Mouse (Mus musculus) midbrain, embryonic 14.5 days (tissue): ENCODE data around the gene Cygb. TPM values are rescaled to one million over a fixed set of nuclear protein-coding genes. Genes with fewer than 3 reads are reported as not detected.

Experiments
- ATAC-seq: fragments of 200-750 bp; cut with Nextera tagmentation; 2 replicates; pipeline ENCODE4 v1.8.0; 2017; ENCODE audit warnings: moderate number of reproducible peaks, moderate library complexity; ENCODE audit not compliant: low FRiP score, low TSS enrichment
- DNase-seq: peaks from one replicate; pipeline ENCODE4 v3.0.0-alpha.2; 2015
- H3K27ac ChIP-seq: fragments of 300-500 bp; sonication (generic); replicated peaks from 2 replicates; pipeline ENCODE4 v1.5.1; 2014; ENCODE audit warnings: mild to moderate bottlenecking, low read depth, low read length, moderate library complexity
- H3K27me3 ChIP-seq: fragments of 300-500 bp; sonication (generic); 2 replicates; pipeline ENCODE4 v1.6.1; 2014; ENCODE audit warnings: low read length, control low read depth, mixed read lengths; ENCODE audit not compliant: control insufficient read depth, insufficient read depth
- H3K36me3 ChIP-seq: fragments of 300-500 bp; sonication (generic); 2 replicates; pipeline ENCODE4 v1.6.1; 2014; ENCODE audit warnings: low read length, control low read depth; ENCODE audit not compliant: control insufficient read depth, insufficient read depth
- H3K4me1 ChIP-seq: fragments of 300-500 bp; sonication (generic); 2 replicates; pipeline ENCODE4 v1.6.1; 2014; ENCODE audit warnings: mild to moderate bottlenecking, antibody characterized with exemption, low read length, control low read depth; ENCODE audit not compliant: control insufficient read depth, insufficient read depth
- H3K4me2 ChIP-seq: fragments of 300-500 bp; sonication (generic); 2 replicates; pipeline ENCODE4 v1.6.1; 2014; ENCODE audit warnings: mild to moderate bottlenecking, low read length, moderate library complexity
- H3K4me3 ChIP-seq: fragments of 300-500 bp; sonication (generic); replicated peaks from 2 replicates; pipeline ENCODE4 v1.5.1; 2014; ENCODE audit warnings: low read depth, low read length
- H3K9ac ChIP-seq: fragments of 300-500 bp; sonication (generic); replicated peaks from 2 replicates; pipeline ENCODE4 v1.6.1; 2014; ENCODE audit warnings: mild to moderate bottlenecking, low read length, moderate library complexity
- H3K9me3 ChIP-seq: fragments of 300-500 bp; sonication (generic); 2 replicates; pipeline ENCODE4 v1.6.1; 2016; ENCODE audit warnings: low read length, control low read depth, mixed read lengths; ENCODE audit not compliant: control insufficient read depth
- WGBS: fragments of 180-500 bp; shearing (Covaris S2); extraction: QIAGEN DNeasy Blood & Tissue Kit; methylation state at CpG from one replicate; pipeline ENCODE4 v1.1.7; 2014; 5-methylcytosine and 5-hydroxymethylcytosine counted together
- polyA plus RNA-seq: library from polyadenylated mRNA; unstranded; fragments of >200 nt; fragmentation: Nextera tagmentation; extraction: Ambion mirVana; gene quantifications from 2 replicates; pipeline ENCODE4 v1.2.1, GENCODE M21; 2014

The Cygb gene
- polyA plus RNA-seq, 1 experiment from 2014 or later, result 19.1 TPM

- H3K27ac ChIP-seq, result no peak overlapping the region
- no peaks in the 10 kb centered on the region for H3K9me3 ChIP-seq
- no peak overlapping the region for H3K9ac ChIP-seq
- 0 out of 2 replicates have a peak, but pooled peaks cover 5% of the 10 kb centered on the region for H3K36me3 ChIP-seq
- no peak overlapping the region for H3K4me2 ChIP-seq
- 65% methylated on average over 11 of the region's 11 CpGs for WGBS
- H3K4me3 ChIP-seq, result no peak overlapping the region
- ATAC-seq (no peak), DNase-seq (no peak)
- peaks cover 11% of the 10 kb centered on the region for H3K4me1 ChIP-seq
- H3K27me3 ChIP-seq, result peaks cover 3% of the 10 kb centered on the region; the same call in 1 of the 2 replicates
Measured at GRCm38 (mm10) chr11:116647340-116647991, 6.6 kb downstream of the Cygb start.

- WGBS, result 85% methylated on average over 7 of the region's 7 CpGs
- Histone ChIP-seq H3K4me1 (peaks cover 11% of the 10 kb centered on the region), H3K27ac (no peak overlapping the region), H3K4me2 (no peak overlapping the region), H3K36me3 (0 out of 2 replicates have a peak, but pooled peaks cover 5% of the 10 kb centered on the region), H3K4me3 (no peak overlapping the region), H3K9ac (no peak overlapping the region), H3K9me3 (no peaks in the 10 kb centered on the region), H3K27me3 (no peaks in the 10 kb centered on the region)
- DNase-seq (no peak), ATAC-seq (no peak)
Measured at GRCm38 (mm10) chr11:116646771-116647170, 7.3 kb downstream of the Cygb start.

GRCm38 (mm10) chr11:116646136-116646535 lies 8.0 kb downstream of the Cygb start:
- 81% methylated on average over 11 of the region's 11 CpGs for WGBS
- H3K4me3 ChIP-seq, result no peak overlapping the region
- H3K27ac ChIP-seq, result no peak overlapping the region
- ATAC-seq (no peak), DNase-seq (no peak)
- 0 out of 2 replicates have a peak, but pooled peaks cover 5% of the 10 kb centered on the region for H3K36me3 ChIP-seq
- H3K4me2 ChIP-seq, result no peak overlapping the region
- H3K4me1 ChIP-seq, result peaks cover 11% of the 10 kb centered on the region
- H3K9ac ChIP-seq, result no peak overlapping the region
- H3K9me3 ChIP-seq, result no peaks in the 10 kb centered on the region
- no peaks in the 10 kb centered on the region for H3K27me3 ChIP-seq

- Histone ChIP-seq H3K4me2 (no peak overlapping the region), H3K36me3 (0 out of 2 replicates have a peak, but pooled peaks cover 5% of the 10 kb centered on the region), H3K4me1 (peaks cover 11% of the 10 kb centered on the region), H3K27ac (no peak overlapping the region), H3K9me3 (no peaks in the 10 kb centered on the region), H3K9ac (no peak overlapping the region), H3K27me3 (no peaks in the 10 kb centered on the region), H3K4me3 (no peak overlapping the region)
- ATAC-seq (no peak), DNase-seq (no peak)
- 68% methylated on average over 8 of the region's 8 CpGs for WGBS
Measured at GRCm38 (mm10) chr11:116645446-116646110, 8.5 kb downstream of the Cygb start.

GRCm38 (mm10) chr11:116644225-116645112 lies 9.6 kb downstream of the Cygb start:
- ATAC-seq (no peak), DNase-seq (peak; percentile 55)
- 44% methylated on average over 21 of the region's 21 CpGs for WGBS
- 0 out of 2 replicates have a peak, but pooled peaks cover 2% of the 10 kb centered on the region for H3K36me3 ChIP-seq
- H3K27ac ChIP-seq, result no peak overlapping the region; the same call in 1 of the 2 replicates
- H3K4me2 ChIP-seq, result peak overlapping the region; percentile 53
- 0 out of 2 replicates have a peak overlapping the region, but pooled peaks have one; percentile 44 for H3K9ac ChIP-seq
- no peak overlapping the region for H3K4me3 ChIP-seq
- H3K9me3 ChIP-seq, result no peaks in the 10 kb centered on the region
- no peaks in the 10 kb centered on the region for H3K27me3 ChIP-seq
- peaks cover 11% of the 10 kb centered on the region for H3K4me1 ChIP-seq

- Histone ChIP-seq H3K27me3 (no peaks in the 10 kb centered on the region), H3K4me2 (peak overlapping the region; percentile 53), H3K27ac (peak overlapping the region; percentile 68), H3K9me3 (no peaks in the 10 kb centered on the region), H3K4me3 (no peak overlapping the region), H3K4me1 (peaks cover 11% of the 10 kb centered on the region), H3K36me3 (no peaks in the 10 kb centered on the region), H3K9ac (peak overlapping the region; percentile 44; the same call in 1 of the 2 replicates)
- 2% methylated on average over 19 of the region's 19 CpGs for WGBS
- ATAC-seq (peak; percentile 40; the same call in 1 of the 2 replicates), DNase-seq (no peak)
Measured at GRCm38 (mm10) chr11:116643579-116644224, 10.4 kb downstream of the Cygb start.

- Histone ChIP-seq H3K4me2 (peak overlapping the region; percentile 53), H3K9me3 (no peaks in the 10 kb centered on the region), H3K27ac (peak overlapping the region; percentile 68), H3K36me3 (no peaks in the 10 kb centered on the region), H3K9ac (peak overlapping the region; percentile 44; the same call in 1 of the 2 replicates), H3K4me1 (peaks cover 11% of the 10 kb centered on the region), H3K27me3 (no peaks in the 10 kb centered on the region), H3K4me3 (no peak overlapping the region)
- peak; percentile 79 for ATAC-seq
- DNase-seq, result peak; percentile 95
- whole genome bisulfite sequencing, result 40% methylated on average over 14 of the region's 14 CpGs
Measured at GRCm38 (mm10) chr11:116642681-116643578, 11.2 kb downstream of the Cygb start.
